Mouse (Mus musculus) c-Kit-positive CD71-negative TER-119-negative erythroid progenitor cells, embryonic 14.5 days (primary cell): Measurements from ENCODE around the gene Bicd2.
A peak's percentile ranks its signal among the peaks of the same experiment; 100 is the strongest.

Experiments used
- DNase-seq: peaks from one replicate; pipeline ENCODE4 v3.0.0-alpha.2; 2013; ENCODE audit warnings: low read depth

Bicd2 gene

GRCm38 (mm10) chr13:49341012-49341830 lies at the start of gene Bicd2:
Bicd2 (plus strand) TSS chr13:49341585.
- peak; percentile 96 for DNase-seq

- DNase-seq, result no peak
These were observed 49.4 kb upstream of the Bicd2 start for GRCm38 (mm10) chr13:49291949-49292348.

- no peak for DNase-seq
These were observed 47.3 kb upstream of the Bicd2 start for GRCm38 (mm10) chr13:49294108-49294507.

GRCm38 (mm10) chr13:49296270-49296669 lies 45.1 kb upstream of the Bicd2 start:
- no peak for DNase-seq

- no peak for DNase-seq
These were observed 42.6 kb upstream of the Bicd2 start for GRCm38 (mm10) chr13:49298514-49299381.

- DNase-seq, result no peak
These were observed 40.6 kb upstream of the Bicd2 start for GRCm38 (mm10) chr13:49300771-49301170.

GRCm38 (mm10) chr13:49306771-49307310 lies 34.5 kb upstream of the Bicd2 start:
- no peak for DNase-seq

GRCm38 (mm10) chr13:49307311-49307969 lies 33.9 kb upstream of the Bicd2 start:
- DNase-seq, result peak; percentile 76

GRCm38 (mm10) chr13:49308206-49308605 lies 33.2 kb upstream of the Bicd2 start:
- DNase-seq, result no peak

GRCm38 (mm10) chr13:49308861-49309403 lies 32.5 kb upstream of the Bicd2 start:
- peak; percentile 88 for DNase-seq

GRCm38 (mm10) chr13:49309501-49309900 lies 31.9 kb upstream of the Bicd2 start:
- DNase-seq, result no peak

- no peak for DNase-seq
These were observed 29.7 kb upstream of the Bicd2 start for GRCm38 (mm10) chr13:49311642-49312041.

GRCm38 (mm10) chr13:49316386-49317162 lies 24.8 kb upstream of the Bicd2 start:
- no peak for DNase-seq

GRCm38 (mm10) chr13:49317508-49317907 lies 23.9 kb upstream of the Bicd2 start:
- DNase-seq, result no peak

GRCm38 (mm10) chr13:49317914-49318313 lies 23.5 kb upstream of the Bicd2 start:
- no peak for DNase-seq

GRCm38 (mm10) chr13:49320040-49320439 lies 21.3 kb upstream of the Bicd2 start, which contains the start of gene Fgd3:
Fgd3 (minus strand) TSS chr13:49320311.
- no peak for DNase-seq

GRCm38 (mm10) chr13:49320514-49320913 lies 20.9 kb upstream of the Bicd2 start:
- no peak for DNase-seq

GRCm38 (mm10) chr13:49321452-49321851 lies 19.9 kb upstream of the Bicd2 start:
- DNase-seq, result no peak

GRCm38 (mm10) chr13:49322169-49322568 lies 19.2 kb upstream of the Bicd2 start:
- no peak for DNase-seq

GRCm38 (mm10) chr13:49322739-49323138 lies 18.6 kb upstream of the Bicd2 start:
- DNase-seq, result no peak

GRCm38 (mm10) chr13:49324871-49325270 lies 16.5 kb upstream of the Bicd2 start:
- DNase-seq, result no peak
